Mouse (Mus musculus) midbrain, postnatal 0 days (tissue): ENCODE measurements around the gene Aldh18a1. TPM values are rescaled to one million over a fixed set of nuclear protein-coding genes. Genes with fewer than 3 reads are reported as not detected.
A peak's percentile ranks its signal among the peaks of the same experiment; 100 is the strongest.

Source experiments
- ATAC-seq: fragments of 200-750 bp; cut with Nextera tagmentation; 2 replicates; pipeline ENCODE4 v1.8.0; 2017; ENCODE audit warnings: moderate number of reproducible peaks, mild to moderate bottlenecking, moderate TSS enrichment, moderate library complexity; ENCODE audit not compliant: low FRiP score
- DNase-seq: peaks from one replicate; pipeline ENCODE4 v3.0.0-alpha.2; 2015; ENCODE audit warnings: low spot score
- H3K27ac ChIP-seq: fragments of 300-500 bp; sonication (generic); 2 replicates; pipeline ENCODE4 v1.5.1; 2014; ENCODE audit warnings: low read depth, mild to moderate bottlenecking, low read length, mixed read lengths
- H3K27me3 ChIP-seq: fragments of 300-500 bp; sonication (generic); 2 replicates; pipeline ENCODE4 v1.6.1; 2014; ENCODE audit warnings: low read length, control low read depth, mixed read lengths; ENCODE audit not compliant: insufficient read depth
- H3K36me3 ChIP-seq: fragments of 300-500 bp; sonication (generic); 2 replicates; pipeline ENCODE4 v1.6.1; 2014; ENCODE audit warnings: low read length, control low read depth, mixed read lengths; ENCODE audit not compliant: insufficient read depth
- H3K4me1 ChIP-seq: fragments of 300-500 bp; sonication (generic); 2 replicates; pipeline ENCODE4 v1.6.1; 2014; ENCODE audit warnings: mild to moderate bottlenecking, control low read depth, antibody characterized with exemption, low read length, mixed read lengths; ENCODE audit not compliant: insufficient read depth
- H3K4me2 ChIP-seq: fragments of 300-500 bp; sonication (generic); 2 replicates; pipeline ENCODE4 v1.6.1; 2014; ENCODE audit warnings: low read depth, mild to moderate bottlenecking, low read length, mixed read lengths; ENCODE audit not compliant: poor library complexity, severe bottlenecking
- H3K4me3 ChIP-seq: fragments of 300-500 bp; sonication (generic); 2 replicates; pipeline ENCODE4 v1.5.1; 2014; ENCODE audit warnings: low read depth, mild to moderate bottlenecking, low read length, moderate library complexity
- H3K9ac ChIP-seq: fragments of 300-500 bp; sonication (generic); replicated peaks from 2 replicates; pipeline ENCODE4 v1.6.1; 2014; ENCODE audit warnings: mild to moderate bottlenecking, low read length, moderate library complexity, mixed read lengths; ENCODE audit not compliant: poor library complexity, severe bottlenecking
- H3K9me3 ChIP-seq: fragments of 300-500 bp; sonication (generic); 2 replicates; pipeline ENCODE4 v1.6.1; 2016; ENCODE audit warnings: low read length, control low read depth
- CTCF ChIP-seq: IDR thresholded peaks from 2 replicates; pipeline ENCODE4 v1.5.1; 2016; ENCODE audit warnings: antibody characterized with exemption, mild to moderate bottlenecking
- WGBS: fragments of 180-500 bp; shearing (Covaris S2); extraction: QIAGEN DNeasy Blood & Tissue Kit; methylation state at CpG from one replicate; pipeline ENCODE4 v1.1.7; 2014; 5-methylcytosine and 5-hydroxymethylcytosine counted together
- polyA plus RNA-seq: library from polyadenylated mRNA; unstranded; fragments of >200 nt; fragmentation: Nextera tagmentation; extraction: Ambion mirVana; gene quantifications from 2 replicates; pipeline ENCODE4 v1.2.1, GENCODE M21; 2015
- total RNA-seq: library from RNA; depleted of rRNA; stranded (reverse); fragments of >200 nt; gene quantifications from 2 replicates; pipeline ENCODE4 v1.2.3, GENCODE M21; 2014

The Aldh18a1 gene
- total and polyA plus RNA-seq, 2 experiments from 2014 or later = 28.9 to 67.4 TPM

DNA sequence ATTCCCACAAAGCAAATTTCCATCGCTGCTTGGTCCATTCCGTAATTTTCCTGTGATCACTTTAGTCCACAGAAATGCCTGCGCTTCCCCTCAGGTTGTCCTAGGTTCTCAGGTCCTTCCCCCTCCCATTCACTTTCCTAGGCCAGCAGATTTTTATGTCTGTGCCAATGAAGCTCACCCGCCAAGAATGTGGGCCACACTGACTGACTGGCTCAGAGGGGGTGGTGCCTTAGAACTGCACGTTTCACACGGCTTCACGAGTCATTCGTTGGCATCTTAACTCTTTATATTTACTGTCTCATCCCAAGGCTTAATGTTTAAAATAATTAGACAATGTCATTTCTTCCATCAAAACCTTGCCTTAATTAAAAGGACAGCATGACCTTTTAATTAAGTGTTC, 7.6 kb upstream of the Aldh18a1 start:
- H3K4me3 ChIP-seq = no peak overlapping the region
- 84% methylated on average over 8 of the region's 8 CpGs for WGBS
- no peak overlapping the region for H3K9ac ChIP-seq
- no peak for ATAC-seq
- TF ChIP-seq CTCF = no peak
- H3K36me3 ChIP-seq = peaks cover 8% of the 10 kb centered on the region
- no peak for DNase-seq
- H3K9me3 ChIP-seq = no peaks in the 10 kb centered on the region
- no peak overlapping the region for H3K4me2 ChIP-seq
- H3K27me3 ChIP-seq = no peaks in the 10 kb centered on the region
- no peak overlapping the region for H3K27ac ChIP-seq
- H3K4me1 ChIP-seq = no peaks in the 10 kb centered on the region

DNA sequence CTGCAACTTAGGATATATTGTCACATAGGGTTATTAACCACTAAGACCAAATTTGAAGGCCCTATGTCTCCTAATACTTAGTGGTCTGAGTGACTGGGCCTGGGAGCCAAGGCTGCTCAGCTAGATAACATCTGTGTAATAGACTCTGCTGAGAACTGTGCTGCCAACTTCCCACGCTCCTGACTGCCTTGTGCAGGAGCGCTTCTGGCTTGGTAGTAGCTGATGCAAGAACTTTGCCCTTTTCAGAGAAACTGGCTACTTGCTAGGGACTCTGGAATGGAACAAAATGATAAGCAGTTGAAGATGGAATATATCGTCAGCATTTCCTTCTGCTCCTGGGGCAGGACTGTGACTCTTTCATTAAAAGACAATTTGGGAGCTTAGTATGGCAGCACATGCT, 7.0 kb upstream of the Aldh18a1 start:
- H3K9me3 ChIP-seq = no peaks in the 10 kb centered on the region
- WGBS = 90% methylated on average over 3 of the region's 3 CpGs
- TF ChIP-seq CTCF = no peak
- no peaks in the 10 kb centered on the region for H3K4me1 ChIP-seq
- peaks cover 8% of the 10 kb centered on the region for H3K36me3 ChIP-seq
- H3K4me2 ChIP-seq = no peak overlapping the region
- no peak overlapping the region for H3K4me3 ChIP-seq
- H3K27me3 ChIP-seq = no peaks in the 10 kb centered on the region
- ATAC-seq (no peak), DNase-seq (no peak)
- H3K27ac ChIP-seq = no peak overlapping the region
- H3K9ac ChIP-seq = no peak overlapping the region

DNA sequence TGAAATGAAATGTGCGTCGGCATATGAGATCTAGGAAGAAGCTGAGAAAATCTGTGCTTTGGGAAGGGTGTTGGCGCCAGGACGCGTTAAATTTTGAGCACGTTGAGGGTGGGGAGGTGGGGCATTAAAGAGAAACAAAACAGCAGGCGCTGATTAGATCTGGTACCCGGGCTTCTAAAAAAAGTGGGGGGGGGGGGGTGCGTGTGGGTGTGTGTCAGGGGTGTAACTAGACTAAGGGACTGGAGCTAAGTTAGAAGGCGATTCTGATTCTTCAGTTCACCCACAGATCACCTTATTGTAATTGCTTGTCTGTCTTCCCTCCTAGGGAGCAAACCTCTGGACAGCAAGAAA, 1.2 kb upstream of the Aldh18a1 start:
- no peaks in the 10 kb centered on the region for H3K27me3 ChIP-seq
- H3K9me3 ChIP-seq = no peaks in the 10 kb centered on the region
- no peaks in the 10 kb centered on the region; the same call in 1 of the 2 replicates for H3K36me3 ChIP-seq
- peak overlapping the region; percentile 59; the same call in 1 of the 2 replicates for H3K27ac ChIP-seq
- H3K9ac ChIP-seq = no peak overlapping the region
- TF ChIP-seq CTCF = no peak
- WGBS = under 1% methylated on average over 10 of the region's 10 CpGs
- peak overlapping the region; percentile 75 for H3K4me2 ChIP-seq
- no peak for DNase-seq
- peak overlapping the region; percentile 45 for H3K4me3 ChIP-seq
- no peak for ATAC-seq
- peaks cover 6% of the 10 kb centered on the region for H3K4me1 ChIP-seq

DNA sequence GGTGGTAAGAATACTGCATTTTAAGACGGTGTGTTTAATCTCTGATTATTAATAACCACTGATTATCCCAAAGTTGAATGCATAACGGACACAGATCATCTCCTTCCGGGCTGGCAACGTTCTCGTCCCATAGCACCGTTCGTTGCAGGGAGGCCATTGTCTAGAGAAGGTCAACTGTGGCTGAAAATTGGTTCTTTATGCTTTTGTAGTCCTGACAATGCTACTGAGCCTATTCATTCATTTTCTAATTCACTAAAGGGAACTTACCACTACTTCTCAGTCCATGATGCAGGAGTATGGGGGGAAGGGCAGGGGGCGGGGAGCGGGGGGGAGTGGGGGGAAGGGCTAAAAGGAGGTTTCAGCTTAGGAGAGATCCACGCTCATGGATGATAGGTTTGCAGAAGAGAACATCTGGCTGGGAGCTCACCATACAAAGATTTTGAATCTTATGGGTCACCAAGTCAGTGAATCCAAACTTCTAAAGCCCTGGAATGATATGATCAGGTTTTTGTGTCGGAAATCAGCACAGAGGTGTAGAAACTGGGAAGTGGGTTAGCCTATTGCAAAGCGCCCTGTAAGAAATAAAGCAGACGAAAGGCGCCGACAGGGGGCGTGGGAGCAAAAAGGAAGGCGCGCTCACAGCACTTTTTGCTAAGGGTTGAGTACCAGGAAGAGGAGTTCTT, 725 bp upstream of the Aldh18a1 start:
- peak overlapping the region; percentile 59 for H3K27ac ChIP-seq
- H3K36me3 ChIP-seq = no peaks in the 10 kb centered on the region; the same call in 1 of the 2 replicates
- ATAC-seq = peak; percentile 66
- H3K27me3 ChIP-seq = no peaks in the 10 kb centered on the region
- DNase-seq = peak; percentile 93
- WGBS = 0% methylated on average over 18 of the region's 18 CpGs
- H3K4me2 ChIP-seq = peak overlapping the region; percentile 75
- TF ChIP-seq CTCF = peak; percentile 87
- no peaks in the 10 kb centered on the region for H3K9me3 ChIP-seq
- 0 out of 2 replicates have a peak overlapping the region, but pooled peaks have one; percentile 68 for H3K9ac ChIP-seq
- H3K4me1 ChIP-seq = peaks cover 6% of the 10 kb centered on the region
- peak overlapping the region; percentile 45 for H3K4me3 ChIP-seq

DNA sequence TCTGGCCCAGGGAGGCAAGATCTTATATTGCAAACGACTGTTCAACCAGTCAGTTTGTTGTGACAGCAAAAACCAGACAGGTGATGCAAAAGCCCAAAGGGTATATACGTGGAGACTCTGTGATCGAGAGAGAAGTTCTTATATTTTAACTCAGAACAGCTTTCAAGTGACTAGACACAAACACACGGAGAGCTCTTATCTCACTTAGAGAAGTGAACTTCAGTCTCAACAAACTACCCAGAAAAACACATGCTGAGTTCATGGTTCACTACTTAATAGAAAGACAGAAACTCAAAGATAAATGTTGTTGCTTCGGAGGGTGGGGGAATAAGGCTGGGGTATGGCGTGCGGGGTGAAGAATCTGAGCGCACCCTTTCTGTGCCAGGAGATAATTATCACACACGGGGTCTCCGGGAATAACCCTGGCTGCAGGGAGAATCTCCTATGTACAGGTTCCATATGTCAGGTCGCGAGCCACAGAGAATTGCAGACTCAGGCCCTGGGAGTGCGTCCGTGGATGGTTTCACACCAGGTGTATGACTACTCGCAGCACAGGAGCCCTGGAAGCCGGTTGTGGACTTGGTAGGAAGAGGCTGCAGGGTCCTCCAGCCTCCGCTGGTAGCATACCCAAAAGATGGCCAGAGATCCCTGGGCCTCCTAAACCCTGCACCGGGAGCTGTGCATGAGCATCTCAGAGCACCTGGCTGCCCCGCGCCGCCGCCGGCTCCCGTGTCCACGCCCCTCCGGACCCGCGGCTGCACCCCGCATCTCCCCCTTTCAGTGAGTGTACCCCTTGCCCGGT, 571 bp downstream of the Aldh18a1 start:
- Histone ChIP-seq H3K4me1 (peaks cover 6% of the 10 kb centered on the region), H3K4me2 (peak overlapping the region; percentile 75), H3K36me3 (no peaks in the 10 kb centered on the region), H3K9me3 (no peaks in the 10 kb centered on the region), H3K27me3 (no peaks in the 10 kb centered on the region), H3K9ac (peak overlapping the region; percentile 68), H3K27ac (peak overlapping the region; percentile 38), H3K4me3 (peak overlapping the region; percentile 45)
- WGBS = 4% methylated on average over 29 of the region's 30 CpGs
- ATAC-seq (peak; percentile 71), DNase-seq (peak; percentile 28)
- TF ChIP-seq CTCF = no peak

DNA sequence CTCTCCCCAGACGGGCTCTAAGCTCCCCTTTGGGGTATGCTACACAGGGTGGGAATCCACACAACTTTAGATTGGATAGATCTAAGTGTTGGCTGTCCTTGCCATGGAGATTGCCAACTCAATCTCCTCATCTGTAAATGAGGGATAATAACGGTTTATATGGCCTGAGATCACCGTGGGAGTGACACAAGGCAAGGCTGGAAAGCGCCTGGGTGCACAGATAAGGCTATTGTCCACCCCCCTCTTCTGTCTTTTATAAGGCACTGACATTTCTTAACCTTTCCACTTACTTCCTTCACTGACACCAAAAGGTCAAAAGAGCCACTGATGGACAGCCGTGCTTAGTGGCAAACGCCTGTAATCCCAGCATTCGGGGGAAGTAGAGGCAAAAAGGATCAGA, 1.4 kb downstream of the Aldh18a1 start:
- no peaks in the 10 kb centered on the region for H3K9me3 ChIP-seq
- H3K27ac ChIP-seq = no peak overlapping the region
- peaks cover under 1% of the 10 kb centered on the region; the same call in 1 of the 2 replicates for H3K36me3 ChIP-seq
- WGBS = 57% methylated on average over 7 of the region's 7 CpGs
- H3K9ac ChIP-seq = peak overlapping the region; percentile 68; the same call in 1 of the 2 replicates
- TF ChIP-seq CTCF = no peak
- H3K4me3 ChIP-seq = peak overlapping the region; percentile 45
- ATAC-seq = no peak
- H3K4me1 ChIP-seq = peaks cover 6% of the 10 kb centered on the region
- H3K27me3 ChIP-seq = no peaks in the 10 kb centered on the region
- no peak for DNase-seq
- peak overlapping the region; percentile 75 for H3K4me2 ChIP-seq
